Mouse (Mus musculus) splenic B cell, adult 2 months (primary cell): ENCODE results near the gene Gm45711.
"Not testable (repeated sequence)": the region's sequence is repeated elsewhere in the genome, so short reads cannot be mapped to it uniquely, and the experiment has no call there.

Source experiments
- DNase-seq: peaks from one replicate; pipeline ENCODE4 v3.0.0-alpha.2; 2011; ENCODE audit warnings: low read depth, low spot score
- H3K27me3 ChIP-seq: 2 replicates; pipeline ENCODE4 v1.6.1; 2012; ENCODE audit warnings: mild to moderate bottlenecking, low read length, moderate library complexity, mixed read lengths; ENCODE audit not compliant: control insufficient read depth, poor library complexity, insufficient read depth, severe bottlenecking
- H3K36me3 ChIP-seq: 2 replicates; pipeline ENCODE4 v1.6.1; 2012; ENCODE audit warnings: mild to moderate bottlenecking, low read length, moderate library complexity, mixed read lengths; ENCODE audit not compliant: control insufficient read depth, poor library complexity, insufficient read depth, severe bottlenecking

The Gm45711 gene

DNA sequence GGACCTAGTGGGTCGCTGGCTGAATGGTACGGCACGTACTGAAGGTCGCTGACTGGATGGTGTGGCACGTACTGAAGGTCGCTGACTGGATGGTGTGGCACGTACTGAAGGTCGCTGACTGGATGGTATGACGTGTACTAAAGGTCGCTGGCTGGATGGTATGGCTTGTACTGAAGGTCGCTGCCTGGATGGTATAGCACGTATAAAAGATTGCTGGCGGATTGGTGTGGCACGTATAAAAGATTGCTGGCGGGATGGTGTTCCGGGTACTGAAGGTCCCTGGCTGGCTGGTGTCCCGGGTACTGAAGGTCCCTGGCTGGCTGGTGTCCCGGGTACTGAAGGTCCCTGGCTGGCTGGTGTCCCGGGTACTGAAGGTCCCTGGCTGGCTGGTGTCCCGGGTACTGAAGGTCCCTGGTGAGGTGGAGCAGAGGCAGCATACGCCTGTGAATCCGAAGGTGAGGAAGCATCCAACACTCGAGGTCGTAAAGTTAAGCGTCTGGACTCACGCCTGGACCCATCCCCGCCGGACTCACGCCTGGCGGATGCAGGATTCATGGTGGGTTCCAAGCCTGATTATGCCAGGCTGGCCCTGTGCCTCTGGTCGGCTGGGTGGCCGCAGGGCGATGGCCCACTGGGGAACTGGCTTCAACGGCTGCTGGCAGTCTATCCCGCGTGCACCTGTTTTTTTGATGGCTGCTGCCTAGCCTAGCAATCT, at the start of gene Gm45711, which contains the start of gene Cmtm1:
Gene Gm45711 (minus strand): TSS at position 641 of the 715 bp plus-strand sequence.
Gene Cmtm1 (minus strand): TSS at position 705 of the 715 bp plus-strand sequence.
- not testable (repeated sequence) for DNase-seq, H3K27me3 ChIP-seq, H3K36me3 ChIP-seq

DNA sequence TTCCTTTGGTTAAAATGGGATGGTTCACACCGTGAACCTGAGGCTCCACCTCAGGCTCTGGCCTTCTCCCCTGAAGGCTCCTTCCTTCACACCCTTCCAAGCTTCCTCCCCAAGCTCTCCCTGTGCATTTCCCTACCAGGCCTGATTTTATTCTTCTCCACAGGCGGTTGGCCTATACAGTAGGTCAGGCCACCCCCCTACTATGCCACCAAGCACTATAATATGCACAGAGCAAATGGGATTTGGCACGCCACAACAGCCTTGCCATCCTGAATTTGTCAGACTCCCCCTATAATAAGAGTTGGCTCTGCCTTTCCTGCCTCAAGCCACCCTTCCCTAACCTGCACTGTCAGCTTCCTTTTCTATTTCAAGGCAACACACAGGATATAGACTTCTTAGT, 48.8 kb upstream of the Gm45711 start:
- H3K27me3 ChIP-seq, result no peaks in the 10 kb centered on the region
- H3K36me3 ChIP-seq, result no peaks in the 10 kb centered on the region
- DNase-seq, result no peak

DNA sequence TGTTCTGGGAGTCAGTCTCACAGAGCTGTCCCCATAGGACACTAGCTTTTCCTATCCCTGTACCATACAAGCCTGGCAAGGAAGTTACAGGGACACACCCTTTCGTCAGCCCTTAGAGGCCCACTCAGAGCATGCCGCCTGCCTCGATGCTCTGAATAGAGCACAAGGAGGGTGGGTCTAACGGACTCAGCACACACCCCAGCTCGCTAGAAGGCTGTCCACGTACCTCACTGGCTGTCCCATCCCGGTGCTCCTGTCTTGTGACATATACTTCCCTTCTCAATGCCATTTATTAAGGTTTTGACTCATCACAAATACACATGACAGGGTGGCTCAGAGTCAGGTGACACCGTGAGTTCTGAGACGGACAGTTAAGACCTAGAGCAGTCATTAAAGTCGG, 44.6 kb upstream of the Gm45711 start:
- Histone ChIP-seq H3K36me3 (no peaks in the 10 kb centered on the region), H3K27me3 (no peaks in the 10 kb centered on the region)
- no peak for DNase-seq

DNA sequence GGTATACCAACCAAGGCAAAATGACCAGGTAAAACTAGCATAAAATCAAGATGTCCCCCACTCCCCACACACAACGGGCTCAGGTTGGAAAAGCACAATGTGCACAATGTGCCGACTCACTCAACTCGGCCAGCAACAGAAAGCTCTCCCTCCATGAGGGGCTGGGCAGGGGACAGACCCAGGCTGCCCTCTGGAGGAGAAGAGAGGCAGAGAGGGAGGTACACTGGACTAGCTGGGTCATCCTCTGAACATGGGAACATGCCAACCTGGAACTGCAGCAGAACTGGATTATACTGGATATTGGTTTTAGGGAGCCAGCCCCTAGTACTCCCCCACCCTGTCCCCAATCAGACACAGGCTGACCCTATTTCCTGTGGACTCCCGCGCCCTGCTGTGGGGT, 43.3 kb upstream of the Gm45711 start:
- no peak for DNase-seq
- H3K36me3 ChIP-seq, result no peaks in the 10 kb centered on the region
- no peaks in the 10 kb centered on the region for H3K27me3 ChIP-seq

DNA sequence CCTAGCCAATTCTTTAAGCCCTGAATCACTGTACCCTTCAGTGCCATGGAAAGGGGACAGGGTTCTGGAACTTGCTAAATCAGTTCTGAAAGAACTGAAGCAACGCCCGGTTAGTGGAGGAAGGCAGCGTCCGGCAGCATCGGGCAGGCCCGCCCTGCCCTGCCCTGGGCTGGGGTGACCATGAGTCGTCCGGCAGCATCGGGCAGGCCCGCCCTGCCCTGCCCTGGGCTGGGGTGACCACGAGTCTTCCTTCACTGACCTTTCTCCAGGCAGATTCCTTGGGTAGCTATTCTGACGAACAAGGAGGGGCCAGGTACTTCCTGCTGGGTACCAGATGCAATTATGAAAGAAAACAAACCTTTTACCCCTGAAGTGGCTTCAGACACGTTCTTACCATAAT, 40.2 kb upstream of the Gm45711 start:
- DNase-seq, result no peak
- no peaks in the 10 kb centered on the region for H3K36me3 ChIP-seq
- no peaks in the 10 kb centered on the region for H3K27me3 ChIP-seq

DNA sequence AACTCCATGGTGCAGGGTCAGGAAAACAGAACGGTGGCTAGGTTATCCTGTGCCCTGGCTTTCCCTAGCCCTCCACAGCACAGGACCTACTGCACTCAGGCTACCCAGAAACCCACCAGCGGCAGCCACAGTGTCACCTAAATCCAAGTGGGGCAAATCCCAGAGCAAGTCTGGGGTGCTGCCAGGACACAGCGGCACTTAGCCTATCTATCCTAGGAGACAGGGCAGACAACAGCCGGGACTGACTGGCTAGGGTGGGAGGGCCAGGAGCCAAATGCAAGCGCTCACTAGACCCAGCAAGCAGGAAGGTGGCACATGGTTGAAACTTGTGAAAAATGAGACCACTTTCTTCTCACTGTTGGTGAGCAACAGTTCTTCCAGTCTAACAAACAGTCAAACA, 39.1 kb upstream of the Gm45711 start:
- Histone ChIP-seq H3K36me3 (no peaks in the 10 kb centered on the region), H3K27me3 (no peaks in the 10 kb centered on the region)
- no peak for DNase-seq

DNA sequence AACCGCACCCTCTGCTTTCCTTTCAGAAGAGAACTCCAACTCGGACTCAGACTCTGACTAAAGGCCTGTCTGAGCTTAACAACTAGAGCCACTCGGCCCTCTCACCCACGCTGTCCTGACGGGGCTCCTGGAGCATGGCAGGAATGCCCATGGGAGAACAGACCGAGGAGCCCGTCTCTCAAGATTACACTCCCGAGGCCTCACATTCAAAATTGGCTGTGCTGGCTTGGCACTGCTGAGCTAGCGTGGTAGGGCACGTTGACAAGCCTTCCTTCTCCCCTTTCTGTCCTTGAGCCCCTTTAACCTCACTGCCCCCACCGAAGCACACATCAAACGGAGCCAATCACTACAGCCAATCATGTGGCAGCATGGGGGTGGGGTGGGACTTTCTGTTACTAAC, 36.8 kb upstream of the Gm45711 start:
- Histone ChIP-seq H3K27me3 (no peaks in the 10 kb centered on the region), H3K36me3 (no peaks in the 10 kb centered on the region)
- DNase-seq, result no peak

DNA sequence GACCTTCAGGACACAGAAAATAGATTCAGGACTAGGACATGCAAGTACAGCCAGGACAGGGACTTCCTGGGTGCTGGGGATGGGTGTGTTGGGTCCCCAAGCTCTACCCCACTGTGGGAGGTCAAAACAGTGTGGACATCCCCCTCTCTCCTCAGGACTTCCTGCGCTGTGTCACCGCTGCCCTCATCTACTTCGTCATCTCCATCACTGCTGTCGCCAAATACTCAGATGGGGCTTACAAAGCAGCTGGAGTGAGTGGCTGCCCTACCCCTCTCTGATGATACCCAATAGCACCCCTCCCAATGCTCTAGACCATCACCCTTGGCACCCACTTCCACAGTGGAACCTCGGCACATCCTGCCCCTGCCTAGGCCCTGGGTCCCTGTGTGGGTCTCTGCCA, 34.7 kb upstream of the Gm45711 start:
- Histone ChIP-seq H3K27me3 (no peaks in the 10 kb centered on the region), H3K36me3 (no peaks in the 10 kb centered on the region)
- DNase-seq, result no peak

DNA sequence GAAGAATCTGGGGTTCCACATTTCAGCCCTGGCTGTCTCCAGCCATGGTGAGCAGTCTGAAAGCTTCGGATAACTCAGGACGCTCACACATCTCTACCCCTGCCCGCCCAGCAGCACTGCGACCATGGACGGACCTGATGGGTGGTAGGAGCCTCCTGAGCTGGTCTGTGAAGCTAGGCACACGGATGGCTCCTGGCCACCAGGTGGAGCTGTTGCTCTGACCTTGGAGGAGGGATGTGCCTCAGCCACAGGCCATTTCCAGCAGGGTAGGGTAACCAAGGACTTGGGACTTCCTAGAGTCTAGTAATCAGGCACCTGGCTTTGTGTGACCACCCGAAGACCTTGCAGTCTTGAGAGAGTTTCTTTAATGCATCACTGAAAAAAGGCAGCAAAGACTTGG, 34.1 kb upstream of the Gm45711 start:
- H3K27me3 ChIP-seq, result no peaks in the 10 kb centered on the region
- no peaks in the 10 kb centered on the region for H3K36me3 ChIP-seq
- peak; percentile 90 for DNase-seq

DNA sequence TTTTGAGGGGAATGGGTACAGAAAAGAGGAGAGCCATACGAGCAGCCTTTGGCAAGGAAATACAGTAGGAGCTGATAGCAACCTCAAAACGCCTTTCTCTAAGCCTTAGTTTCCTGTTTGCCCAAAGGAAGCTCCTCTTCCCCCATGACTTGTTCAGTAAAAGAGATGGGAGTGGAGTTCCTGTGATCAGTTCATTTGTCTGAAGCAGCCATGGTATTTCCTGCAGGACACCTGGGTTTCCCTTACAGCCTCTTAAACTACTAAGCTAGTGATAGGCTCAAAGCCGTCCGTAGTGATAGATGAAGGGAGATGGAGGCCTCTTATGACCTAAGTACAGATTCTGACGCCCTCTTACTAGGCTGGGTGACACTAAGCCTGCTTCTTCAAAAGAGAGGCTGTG, 32.5 kb upstream of the Gm45711 start:
- DNase-seq, result no peak
- Histone ChIP-seq H3K27me3 (no peaks in the 10 kb centered on the region), H3K36me3 (no peaks in the 10 kb centered on the region)

DNA sequence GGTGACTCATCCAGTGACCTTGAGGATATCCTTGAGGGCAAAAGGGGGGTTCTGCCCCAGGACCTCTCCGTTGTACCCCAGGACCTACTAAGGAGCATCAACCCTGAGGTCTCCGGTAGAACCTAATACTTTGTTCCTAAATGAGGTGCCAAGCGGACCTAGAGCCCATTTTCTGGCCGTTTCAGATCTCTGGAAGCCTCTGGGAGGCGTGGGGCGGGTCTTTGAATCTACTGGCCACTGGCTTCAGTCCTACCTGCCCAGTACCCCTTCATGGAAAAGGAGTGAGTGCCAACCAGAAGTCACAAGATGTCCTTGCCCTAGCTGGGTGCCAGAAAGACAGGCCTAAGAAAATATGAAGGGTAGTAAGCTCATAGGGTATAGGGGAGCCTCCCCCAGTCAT, 31.8 kb upstream of the Gm45711 start:
- Histone ChIP-seq H3K36me3 (no peaks in the 10 kb centered on the region), H3K27me3 (no peaks in the 10 kb centered on the region)
- DNase-seq, result no peak

DNA sequence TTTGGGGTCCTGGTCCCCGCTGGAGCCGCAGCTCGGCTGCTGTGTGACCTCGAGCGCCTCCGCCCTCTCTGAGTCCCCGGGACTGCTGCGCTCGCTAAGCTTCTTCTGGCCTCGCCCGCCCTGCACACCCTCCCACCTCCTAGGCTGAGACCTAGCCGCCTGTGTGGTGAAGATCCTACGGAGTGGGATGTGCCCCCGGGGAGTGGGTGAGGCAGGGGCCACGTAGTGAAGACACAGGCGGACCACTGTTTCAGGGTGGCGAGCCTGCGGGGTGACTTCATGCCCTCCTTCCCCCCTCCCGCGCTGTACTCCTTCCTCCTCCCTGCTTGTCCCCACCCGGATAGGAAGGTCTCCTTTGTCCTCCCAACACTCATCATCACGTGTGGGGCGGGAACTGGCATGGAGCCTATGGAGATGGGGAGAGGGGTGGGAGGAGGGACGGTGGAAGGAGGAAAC, 31.3 kb upstream of the Gm45711 start:
- no peaks in the 10 kb centered on the region for H3K36me3 ChIP-seq
- no peak for DNase-seq

DNA sequence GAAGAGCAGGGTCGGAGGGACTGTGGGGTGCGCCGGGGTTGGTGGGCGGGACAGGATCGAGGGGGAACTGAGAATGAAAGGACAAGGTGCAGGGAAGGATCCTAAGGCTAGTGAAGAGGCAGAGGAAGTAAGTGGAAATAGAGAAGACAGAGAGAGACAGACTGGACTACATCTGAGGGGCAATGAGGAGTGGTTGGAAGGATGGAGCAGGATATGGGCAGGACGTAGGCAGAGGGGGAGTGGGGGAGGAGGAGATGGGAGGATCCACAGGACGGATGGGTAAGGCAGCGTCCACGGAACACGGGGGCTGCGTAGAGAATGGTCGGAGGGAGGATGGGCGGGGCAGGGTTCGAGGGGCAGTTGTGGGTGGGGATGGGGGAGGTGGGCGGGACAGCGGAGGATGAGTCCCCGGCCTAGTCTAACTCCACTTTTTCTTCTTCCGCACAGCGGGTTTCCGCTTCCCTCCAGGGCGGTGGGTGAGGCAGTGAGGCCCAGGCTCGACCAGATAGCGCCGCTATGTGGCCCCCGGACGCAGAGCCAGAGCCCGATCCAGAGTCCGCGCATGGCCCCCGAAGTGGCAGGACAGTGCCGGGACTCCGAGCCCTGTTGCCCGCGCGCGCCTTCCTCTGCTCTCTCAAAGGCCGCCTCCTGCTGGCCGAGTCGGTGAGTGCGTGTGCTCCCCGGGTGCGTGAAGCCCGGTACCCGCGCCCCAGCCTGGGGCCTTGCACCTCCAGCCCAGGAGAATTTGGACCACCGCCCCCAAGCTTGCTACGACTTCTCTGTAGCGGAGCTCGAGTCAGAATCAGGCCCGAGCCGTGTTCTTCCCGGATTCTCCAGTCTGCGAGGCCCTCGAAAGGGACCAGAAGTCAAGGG, 30.6 kb upstream of the Gm45711 start:
- DNase-seq, result peak; percentile 84
- no peaks in the 10 kb centered on the region for H3K27me3 ChIP-seq
- H3K36me3 ChIP-seq, result no peaks in the 10 kb centered on the region

More for the DNA sequence above, 31.3 kb upstream of the Gm45711 start:
- no peaks in the 10 kb centered on the region for H3K27me3 ChIP-seq

DNA sequence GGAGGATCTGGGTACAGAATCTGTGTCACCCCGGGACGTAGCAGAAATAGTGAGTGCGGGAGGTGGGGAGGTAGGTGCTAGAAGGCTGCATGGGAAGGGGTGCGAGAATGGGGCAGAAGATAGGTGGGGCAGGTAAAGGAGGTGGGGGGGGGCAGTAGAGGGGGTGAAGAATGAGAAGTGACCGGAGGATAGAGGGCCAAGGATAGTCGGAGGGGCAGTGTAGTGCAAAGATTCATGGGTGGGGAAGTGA, 30.0 kb upstream of the Gm45711 start:
- no peaks in the 10 kb centered on the region for H3K36me3 ChIP-seq
- H3K27me3 ChIP-seq, result no peaks in the 10 kb centered on the region
- DNase-seq, result no peak

DNA sequence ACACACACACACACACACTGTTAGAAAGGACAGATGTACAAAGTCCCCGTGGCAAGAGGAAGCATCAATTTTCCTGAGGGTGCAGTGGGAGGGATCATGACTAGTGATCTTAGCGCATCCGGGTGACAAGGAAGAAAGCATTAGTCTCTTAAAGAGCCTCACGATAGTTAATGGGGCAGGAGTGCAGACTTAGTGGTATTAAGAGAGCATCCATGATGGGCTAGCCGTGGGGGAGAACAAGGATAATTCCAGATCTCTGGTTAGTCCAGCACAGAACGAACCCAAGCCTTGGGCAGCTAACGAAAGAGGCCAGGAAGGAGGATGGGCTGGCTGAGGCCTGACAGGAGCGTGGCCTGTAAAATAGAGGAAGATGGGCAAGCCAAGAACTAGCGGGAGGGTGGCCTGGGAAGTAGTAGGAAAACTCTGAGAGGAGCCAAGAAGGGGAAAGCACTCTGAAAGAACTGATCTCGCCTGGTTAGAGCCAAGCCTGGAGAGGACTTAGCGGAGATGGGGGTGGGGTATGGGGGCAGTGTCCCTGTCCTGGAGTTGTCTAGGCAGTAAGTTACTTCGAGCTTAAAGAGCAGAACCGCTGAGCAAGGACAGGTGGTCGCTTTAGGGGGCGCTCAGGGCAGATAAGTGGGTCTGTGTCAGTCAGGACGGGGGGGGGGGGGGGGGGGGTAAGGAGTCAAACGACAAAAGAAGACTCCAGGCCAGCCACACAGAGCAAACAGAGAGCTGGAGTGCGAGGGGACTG, 29.5 kb upstream of the Gm45711 start, which contains the start of gene Cmtm3:
Gene Cmtm3 (plus strand): TSS at position 182 of the 754 bp plus-strand sequence.
- no peaks in the 10 kb centered on the region for H3K27me3 ChIP-seq
- H3K36me3 ChIP-seq, result no peaks in the 10 kb centered on the region
- no peak for DNase-seq
